Mouse (Mus musculus) mouse trophoblast stem cell (cell line): ENCODE measurements around the gene Sv2b.
"Not testable (repeated sequence)": the region's sequence is repeated elsewhere in the genome, so short reads cannot be mapped to it uniquely, and the experiment has no call there.

Experiments used
- in situ Hi-C, 2 experiments: fragments of 300-500 bp; cut with MseI, MboI; formaldehyde crosslinking; loops; 2 replicates in 1 of 2; 3 replicates in 1 of 2; pipeline ENCODE4 v1.15.1; 2025

Gene Sv2b

DNA sequence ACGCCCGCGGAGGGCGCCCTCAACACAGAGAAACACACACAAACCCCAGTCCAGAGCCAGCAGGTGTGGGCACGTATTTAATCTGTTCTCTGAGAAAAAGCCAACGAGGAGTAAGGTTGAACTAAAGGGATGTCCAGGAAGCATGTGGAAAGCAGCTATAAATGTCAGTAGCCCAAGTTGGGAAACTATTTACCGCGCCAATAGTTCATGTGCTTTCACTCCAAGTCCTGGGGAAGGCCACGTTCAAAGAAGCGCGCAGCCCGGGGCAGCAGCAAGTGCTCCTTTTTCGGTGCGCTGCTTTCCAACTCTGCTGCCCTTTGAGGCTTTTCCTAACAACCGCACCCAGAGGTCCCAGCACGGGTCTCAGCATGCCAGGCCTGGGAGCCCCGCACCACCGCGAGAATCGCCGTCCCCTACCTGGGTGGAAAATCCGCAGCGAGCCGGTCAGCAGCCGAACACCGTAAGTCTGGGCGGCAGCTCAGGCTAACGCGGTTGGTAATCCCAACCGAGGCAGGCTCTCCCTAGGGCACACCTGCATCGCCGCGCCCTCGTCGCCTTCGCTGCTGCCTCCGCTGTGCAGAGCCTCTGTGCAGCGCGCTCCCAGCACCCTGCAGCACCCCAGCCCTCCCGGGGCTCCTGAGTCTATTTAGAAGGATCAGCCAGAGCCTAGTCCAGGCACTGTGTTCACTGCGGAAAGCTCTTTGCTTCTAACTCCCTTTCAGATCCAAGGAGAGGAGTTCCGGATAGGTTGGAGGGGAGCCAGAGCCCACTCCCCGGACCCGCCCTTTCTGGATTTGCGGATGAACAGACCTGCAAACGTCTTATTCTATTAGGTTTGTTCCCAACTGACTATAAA lies at the start of gene Sv2b:
Sv2b (minus strand) TSS at position 806 of the 856 bp plus-strand sequence.
- in situ Hi-C loops, result no loop called here

DNA sequence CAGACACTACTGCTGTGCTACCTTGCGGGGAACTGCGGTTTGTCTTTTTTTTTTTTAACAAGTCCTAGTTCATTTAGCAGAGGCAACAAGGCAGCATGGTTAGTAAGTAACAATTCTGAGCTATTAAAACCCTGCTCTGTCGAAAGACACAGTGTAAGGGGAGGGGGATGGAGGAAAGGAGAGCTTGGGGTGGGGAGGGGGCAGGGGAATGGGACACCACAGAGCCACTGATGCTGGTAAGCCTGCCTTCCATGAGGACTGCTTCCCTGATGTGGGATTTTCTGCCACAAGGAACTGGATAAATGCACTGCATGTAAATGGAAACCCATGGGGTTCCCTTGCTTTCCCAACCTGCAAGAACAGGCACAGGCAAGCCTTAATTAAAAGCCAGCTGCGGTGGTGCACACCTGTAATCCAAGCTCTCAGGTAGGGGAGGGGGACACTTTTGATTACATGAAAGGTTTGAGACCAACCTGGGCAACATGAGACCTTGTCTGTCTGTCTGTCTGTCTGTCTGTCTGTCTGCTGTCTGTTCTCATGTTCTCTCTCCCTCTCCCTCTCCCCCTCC lies 49.3 kb upstream of the Sv2b start:
- in situ Hi-C loops, result no loop called here

DNA sequence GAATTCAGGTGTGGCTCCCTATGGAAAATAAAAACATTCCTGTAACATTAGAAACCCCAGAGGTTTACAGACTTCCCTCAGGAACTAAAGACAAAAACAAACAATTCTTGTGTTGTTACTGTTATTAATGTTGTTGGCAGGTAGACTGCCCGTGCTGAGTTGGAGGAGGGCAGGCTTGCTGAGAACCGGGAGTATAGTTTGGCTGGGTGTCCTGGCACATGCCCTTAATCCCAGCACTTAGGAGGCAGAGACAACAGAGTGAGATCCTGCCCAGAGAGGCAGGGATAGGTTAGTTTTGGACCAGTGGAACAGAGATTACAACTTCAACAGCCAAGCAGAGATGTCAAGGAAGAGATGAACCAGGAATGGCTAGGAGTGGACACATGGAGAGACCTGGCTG lies 46.5 kb upstream of the Sv2b start:
- in situ Hi-C loops, result no loop called here

DNA sequence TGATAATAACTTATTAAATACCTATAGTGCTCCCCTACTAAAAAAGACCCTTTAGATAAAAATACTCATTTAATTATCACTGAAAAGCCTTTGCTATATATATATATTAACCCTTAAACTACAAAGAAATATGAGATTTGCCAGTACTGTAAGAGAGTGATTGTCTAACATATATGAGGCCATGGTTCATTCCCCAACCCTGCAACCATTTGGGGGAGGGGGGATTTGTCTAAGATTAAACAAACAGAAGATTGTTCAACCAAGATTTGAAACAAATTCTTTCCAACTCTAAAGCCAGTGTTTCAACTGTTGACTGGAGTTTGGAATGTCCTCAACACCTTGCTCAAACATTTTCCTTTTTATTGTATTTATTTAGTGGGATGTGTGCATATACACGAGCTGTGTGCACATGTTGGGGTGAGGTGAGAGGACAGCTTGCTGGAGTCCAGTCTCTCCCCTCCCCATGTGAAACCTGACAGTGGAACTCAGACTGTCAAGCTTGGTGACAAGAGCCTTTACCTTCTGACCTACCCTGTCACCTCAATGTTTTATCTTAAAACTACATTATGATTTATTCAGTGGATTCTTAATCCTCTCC lies 43.8 kb upstream of the Sv2b start:
- in situ Hi-C loops, result no loop called here

DNA sequence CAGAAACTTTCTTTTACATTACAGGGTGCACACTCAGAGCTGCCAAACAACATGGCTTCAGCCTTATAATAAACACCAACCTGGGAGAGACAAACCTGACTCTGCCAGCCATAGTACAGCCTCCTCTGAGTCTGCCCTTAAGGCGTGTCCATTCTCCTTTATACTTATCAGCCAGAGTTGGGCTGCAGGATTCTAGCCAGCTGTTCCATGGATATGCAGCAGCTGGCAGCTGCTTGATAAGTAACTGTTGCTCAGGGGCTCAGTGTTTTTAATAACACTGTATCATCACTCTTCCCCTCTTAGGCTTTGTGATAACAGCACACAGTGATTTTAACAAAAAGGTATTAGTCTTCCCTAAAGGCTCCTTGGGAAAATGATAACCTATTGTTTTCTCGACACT lies 41.1 kb upstream of the Sv2b start:
- in situ Hi-C loops, result no loop called here

DNA sequence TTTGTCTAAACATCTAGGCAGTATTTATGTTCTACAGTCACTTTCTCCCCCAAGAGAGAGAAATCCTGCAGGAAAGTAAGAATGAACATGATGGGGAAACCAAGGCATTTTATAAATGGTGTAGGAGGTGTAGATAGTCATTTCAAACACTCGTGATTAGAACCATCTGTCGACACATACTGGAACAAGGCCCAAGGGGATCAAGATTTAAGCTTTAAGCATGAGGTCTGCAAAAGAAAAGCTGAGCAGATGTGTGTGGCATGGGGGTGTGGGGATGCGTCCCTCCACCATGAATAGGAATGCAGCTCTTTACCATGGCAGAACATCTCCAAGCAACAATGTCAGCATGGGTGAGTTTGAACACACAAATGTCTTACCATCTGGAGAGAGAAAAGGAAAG lies 23.2 kb upstream of the Sv2b start:
- in situ Hi-C loops, result no loop called here

DNA sequence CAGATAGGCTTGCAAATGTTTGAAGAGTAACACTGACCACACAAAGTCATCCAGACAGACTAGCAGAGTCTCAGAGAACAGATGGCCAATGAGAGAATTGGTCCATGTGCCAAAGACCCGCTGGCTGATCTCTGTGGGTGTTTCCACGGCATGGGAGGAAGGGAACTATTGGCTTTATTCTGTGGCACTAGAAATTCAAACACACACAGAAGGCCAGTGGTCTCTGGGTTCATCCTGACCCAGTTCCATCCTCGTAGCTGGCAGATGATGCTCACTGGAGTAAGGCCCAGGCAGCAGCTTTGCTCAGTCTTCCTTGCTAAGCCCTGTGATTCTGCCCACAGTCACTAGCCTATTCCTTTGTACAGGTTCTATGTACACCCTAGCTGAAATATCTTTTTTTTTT lies 20.7 kb upstream of the Sv2b start:
- in situ Hi-C loops, result no loop called here

DNA sequence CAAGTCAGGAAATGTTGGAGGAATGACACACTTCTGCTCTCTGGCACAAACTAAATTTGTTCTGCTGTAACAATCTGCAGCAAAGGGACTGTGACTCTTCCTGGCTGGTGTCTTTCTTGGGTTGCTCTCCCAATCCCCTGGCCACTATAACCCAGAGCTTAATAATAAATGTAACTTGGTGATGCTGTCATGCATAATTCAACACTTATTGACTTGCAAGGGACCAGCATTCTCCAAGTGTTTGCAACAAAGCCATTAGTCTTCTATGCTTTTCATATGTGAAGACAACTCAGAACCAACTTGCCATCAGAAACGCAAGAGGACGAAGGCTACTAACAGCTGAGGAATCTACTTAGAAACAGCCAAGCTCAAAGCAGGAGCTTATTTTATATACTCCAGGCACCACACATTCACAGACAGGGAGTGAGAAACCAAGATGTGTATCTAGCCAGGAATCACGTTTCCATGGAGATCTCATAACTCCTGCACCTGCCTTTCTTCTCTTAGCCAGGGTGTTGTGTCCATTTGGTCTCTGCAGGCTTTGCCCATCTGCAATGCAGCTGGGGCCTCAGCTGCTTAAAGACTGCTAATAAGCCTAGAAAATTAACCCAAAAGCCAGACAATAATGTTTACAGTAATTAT lies 19.8 kb upstream of the Sv2b start:
- in situ Hi-C loops, result no loop called here

DNA sequence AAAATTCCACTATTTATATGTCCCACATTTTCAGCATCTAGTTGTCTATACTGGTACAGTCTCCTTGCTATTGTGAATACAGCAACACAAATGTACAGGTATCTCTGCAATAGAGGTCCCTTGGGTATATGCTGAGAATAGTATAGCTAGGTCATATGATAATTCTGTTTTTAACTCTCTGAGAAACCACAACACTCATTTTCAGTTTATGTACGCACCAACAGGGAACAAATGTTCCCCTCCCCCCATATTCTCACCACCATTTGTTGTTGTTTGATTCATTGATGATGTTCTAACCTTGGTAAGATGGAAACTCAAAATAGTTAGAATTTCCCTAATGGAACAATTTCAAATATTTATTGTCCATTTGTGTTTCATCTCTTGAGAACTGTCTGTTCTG lies 16.2 kb upstream of the Sv2b start:
- in situ Hi-C loops, result no loop called here

DNA sequence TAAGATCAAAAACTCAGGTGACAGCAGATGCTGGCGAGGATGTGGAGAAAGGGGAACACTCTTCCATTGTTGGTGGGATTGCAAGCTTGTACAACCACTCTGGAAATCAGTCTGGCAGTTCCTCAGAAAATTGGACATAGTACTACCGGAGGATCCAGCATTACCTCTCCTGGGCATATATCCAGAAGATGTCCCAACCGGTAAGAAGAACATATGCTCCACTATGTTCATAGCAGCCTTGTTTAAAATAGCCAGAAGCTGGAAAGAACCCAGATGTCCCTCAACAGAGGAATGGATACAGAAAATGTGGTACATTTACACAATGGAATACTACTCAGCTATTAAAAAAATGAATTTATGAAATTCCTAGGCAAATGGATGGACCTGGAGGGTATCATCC lies 13.7 kb upstream of the Sv2b start:
- in situ Hi-C loops, result not testable (repeated sequence)

DNA sequence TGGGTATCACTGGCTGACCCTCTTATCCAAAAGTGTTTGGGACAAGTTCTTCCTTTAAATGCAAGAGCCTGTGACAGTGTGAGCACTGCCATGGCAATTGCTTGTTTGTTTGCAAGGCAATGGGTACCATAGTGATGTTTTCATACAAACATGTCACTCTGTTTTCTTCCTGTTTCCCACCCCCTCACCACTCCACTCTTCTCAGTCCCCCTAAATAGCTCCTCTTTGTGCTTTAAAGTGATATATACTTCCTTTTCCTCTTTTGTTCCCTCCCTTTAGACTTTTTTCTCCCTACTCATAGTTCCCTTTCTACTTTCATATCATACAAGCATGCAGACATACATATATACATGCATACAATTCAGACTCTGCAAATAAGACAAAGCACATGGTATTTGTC lies 10.9 kb upstream of the Sv2b start:
- in situ Hi-C loops, result no loop called here

DNA sequence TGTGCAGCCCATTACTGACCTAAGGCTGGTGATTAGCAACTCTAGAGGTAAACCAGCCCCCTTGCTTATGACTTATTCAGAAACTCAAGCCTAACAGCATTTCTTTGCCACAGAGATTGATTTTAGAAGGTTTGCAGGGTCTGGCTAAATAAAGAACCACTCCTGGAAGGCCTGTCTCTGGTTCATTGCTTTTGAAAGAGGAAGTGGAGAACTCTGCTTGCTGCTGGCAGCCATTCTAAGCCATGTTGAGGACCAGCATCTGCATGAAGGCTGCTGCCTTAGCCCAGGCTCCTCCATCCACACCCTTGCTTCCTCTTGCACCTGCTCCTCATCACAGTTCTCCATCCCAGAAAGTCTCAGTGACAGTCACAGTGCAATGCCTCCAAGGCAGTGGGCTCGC lies 9.3 kb upstream of the Sv2b start:
- in situ Hi-C loops, result no loop called here

DNA sequence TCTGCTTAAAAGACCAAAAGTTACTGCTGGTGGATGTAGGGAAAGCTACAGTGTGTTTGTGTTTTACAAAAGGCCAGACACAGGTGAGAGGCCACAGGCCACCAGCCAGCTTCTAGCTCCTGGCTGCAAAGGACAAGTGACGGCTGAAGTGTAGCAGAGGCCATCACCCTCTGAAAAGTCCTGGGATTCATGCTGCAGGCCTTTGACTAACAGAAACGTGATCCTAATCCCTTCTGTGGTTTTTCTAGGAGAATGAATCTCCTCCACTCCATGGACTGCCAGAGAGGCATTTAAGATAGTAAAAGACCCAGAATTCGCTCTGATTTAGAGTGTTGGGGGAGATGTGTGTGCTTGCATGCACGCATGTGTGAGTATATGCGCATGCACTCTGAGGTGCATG lies 5.8 kb upstream of the Sv2b start:
- in situ Hi-C loops, result no loop called here

DNA sequence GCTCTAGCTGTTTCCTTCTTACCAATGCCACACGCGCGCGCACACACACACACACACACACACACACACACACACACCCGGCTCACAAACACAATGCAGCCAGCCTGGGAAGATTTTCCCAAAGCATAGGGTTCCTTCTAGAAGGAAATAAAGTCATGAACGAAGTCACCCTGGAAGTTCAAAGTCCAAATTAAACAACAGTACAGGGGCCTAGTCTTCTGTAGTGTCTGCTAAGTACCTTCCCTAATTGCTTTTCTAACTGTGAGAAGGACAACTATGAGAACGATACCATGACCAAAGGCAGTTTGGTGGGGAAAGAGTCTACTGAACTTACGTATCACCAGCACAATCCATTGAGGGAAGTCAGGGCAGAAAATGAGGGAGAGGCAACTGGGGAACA lies 508 bp upstream of the Sv2b start:
- in situ Hi-C loops, result no loop called here

DNA sequence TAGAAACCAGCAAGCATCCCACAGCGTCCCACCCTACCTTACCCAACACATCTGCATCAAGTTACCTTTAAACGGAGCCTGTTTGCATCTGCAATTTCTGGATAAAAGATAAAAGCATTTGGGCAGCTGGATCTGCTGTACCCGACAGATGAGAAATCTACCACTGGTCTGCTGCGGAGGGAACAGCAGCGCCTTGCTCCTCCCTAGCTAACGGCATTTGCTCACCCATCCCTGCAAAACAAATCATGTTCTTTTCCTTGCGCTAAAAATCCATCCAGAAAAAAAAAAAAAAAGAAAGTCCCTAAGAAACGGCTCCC lies 964 bp downstream of the Sv2b start:
- in situ Hi-C loops, result no loop called here

DNA sequence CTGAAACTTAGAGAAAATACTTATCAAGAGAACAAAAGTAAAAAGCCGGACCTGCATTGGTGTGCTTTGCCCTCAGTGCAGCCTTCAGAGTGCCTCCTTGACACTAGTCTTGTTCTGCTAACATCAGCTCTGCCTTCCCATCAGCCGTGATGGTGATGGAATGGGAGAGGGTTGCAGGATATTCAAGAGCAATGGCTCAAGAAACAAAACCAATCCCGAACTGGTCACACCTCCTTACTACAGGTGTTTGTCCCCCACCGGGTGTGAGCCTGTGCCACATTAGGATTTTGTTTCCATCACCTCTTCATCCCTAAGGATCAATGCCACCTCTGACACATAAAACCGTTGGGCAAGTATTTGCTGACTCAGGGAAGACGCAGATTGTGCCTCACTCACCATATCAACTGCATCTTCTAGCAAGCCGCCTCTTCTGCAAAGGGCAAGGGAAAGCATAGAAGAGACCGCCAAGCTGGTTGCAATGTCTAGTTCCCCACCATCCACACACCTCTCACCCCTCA lies 1.4 kb downstream of the Sv2b start:
- in situ Hi-C loops, result no loop called here

DNA sequence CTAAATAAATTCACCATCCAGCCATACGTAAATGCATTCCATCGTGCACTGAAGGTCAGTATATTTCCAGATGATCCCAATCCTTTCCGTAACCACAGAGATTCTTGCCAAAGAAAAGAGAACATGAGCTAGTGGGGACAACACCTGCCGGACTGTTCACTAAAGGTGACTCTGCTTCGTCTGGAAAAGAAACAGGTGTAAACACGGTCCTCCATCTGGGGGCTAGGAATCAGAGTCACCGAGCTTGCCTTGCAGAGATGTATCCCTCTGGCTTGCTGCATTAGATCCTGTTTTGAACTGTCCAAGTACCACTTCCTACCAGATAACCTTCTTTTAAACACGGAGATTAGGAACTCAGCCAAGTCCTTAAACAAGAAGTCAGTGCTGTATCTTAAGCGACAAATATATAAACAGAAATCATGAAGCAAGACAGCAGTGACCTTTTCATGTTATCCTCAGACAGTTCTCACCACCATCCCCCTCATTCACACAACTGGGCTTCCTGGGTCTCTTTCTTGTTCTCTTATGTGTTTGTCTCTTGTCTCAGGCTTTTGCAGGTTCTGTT lies 3.1 kb downstream of the Sv2b start:
- in situ Hi-C loops, result no loop called here

DNA sequence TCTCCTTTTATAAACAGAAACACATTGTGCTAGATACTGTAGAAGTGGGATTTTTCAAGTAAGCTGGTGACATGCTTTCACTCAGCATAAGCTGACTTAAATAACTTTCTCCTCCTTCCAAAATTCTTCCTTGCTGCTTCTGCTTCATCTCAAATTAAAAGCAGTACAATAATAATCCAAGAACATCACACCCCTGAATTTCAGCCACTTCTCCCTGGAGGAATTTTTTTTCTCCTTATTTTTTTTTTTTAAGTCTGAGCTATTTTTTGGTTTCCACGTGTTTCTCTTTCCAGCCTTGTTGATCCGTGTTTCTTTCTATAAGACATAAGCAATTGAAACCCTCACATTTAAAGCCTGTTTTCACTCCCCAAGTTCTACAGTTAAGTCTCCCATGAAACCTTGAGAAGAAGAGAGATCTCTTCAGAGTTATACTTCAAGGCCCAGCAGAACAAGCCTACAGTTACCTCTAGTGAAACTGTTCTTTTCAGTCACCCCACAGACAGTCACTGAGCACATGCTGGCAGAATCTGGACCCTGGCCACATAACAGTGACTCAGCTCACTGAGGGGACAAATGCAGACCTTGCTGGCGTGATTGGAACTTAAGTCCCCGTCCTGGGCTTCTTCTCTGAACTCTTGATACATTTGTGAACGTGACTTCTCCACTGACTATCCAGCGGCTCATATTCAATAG lies 6.4 kb downstream of the Sv2b start:
- in situ Hi-C loops, result no loop called here

DNA sequence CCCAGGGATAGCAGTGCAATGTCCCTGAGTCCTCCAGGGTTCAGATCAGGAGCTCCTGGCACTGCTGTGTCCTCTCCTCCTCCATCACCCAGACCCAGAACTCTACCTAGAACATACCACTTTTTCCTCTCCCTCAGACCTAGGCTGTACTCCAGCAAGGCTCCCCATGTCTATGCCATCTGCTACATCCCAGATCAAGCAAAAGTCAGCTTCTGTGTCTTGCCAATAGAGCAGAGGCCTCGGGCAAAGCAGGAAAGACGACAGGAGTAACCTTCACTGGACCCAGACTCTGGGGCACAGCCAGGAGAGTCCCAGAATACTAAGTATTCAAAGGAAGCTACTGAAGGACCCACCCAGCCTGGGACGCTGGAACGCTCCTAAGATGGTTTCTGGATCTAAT lies 9.8 kb downstream of the Sv2b start:
- in situ Hi-C loops, result no loop called here

DNA sequence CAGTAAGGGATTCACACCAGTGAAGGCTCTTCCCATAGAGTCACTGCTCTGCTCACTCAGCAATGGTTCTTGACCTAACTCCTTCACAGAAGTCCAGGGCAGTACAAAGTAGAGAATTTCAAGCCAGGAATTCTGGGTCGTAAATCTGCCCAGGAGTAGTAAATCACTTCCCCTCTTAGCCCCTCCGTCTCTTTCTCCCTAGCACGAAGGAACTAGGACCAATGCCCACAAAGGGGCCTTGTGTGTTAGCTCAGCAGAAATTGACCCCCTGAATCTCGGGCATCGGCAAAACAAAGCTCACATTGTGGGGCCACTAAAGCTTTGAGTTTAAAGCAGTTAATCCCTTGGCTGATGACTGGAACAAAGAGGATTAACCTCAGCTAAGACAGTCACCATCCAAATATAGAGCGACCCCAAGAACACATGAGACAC lies 12.4 kb downstream of the Sv2b start:
- in situ Hi-C loops, result no loop called here

DNA sequence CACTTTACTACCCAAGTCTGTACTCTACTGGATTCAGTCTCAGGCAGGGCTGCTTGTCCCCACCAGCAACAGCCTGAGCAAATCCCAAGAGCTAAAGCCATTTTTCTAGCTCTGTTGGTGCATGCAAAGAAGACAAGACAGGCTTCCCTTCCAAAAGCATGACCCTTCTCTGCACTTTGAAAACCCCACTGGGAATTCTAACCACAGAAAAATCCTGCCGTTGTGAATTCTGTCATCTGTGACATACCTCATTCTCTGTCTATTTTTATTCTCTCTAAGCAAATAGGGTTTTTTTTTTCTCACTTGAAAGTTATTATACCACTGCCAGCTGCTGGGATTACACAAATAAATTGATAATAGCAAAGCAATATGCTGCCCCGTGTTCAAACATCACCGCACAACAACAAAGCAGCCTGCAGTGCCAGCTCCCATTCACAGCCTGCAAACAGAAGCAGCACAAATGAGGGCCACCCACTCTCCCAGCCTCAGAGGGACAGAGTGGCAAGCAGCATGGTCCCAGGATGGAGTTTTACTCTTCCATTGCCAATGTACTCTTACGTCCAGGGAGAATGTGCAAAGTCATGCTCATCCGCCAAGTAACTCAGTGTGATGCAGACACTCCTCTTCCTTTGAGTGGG lies 13.7 kb downstream of the Sv2b start:
- in situ Hi-C loops, result no loop called here
